Mouse (Mus musculus) embryonic fibroblast, embryonic 13.5 days (primary cell): ENCODE measurements around the gene Rusc1.

Source experiments
- CTCF ChIP-seq: IDR thresholded peaks from 2 replicates; pipeline ENCODE4 v1.5.1; 2011; ENCODE audit warnings: mild to moderate bottlenecking, control low read depth, low read length, moderate library complexity, borderline replicate concordance; ENCODE audit not compliant: insufficient read depth
- POLR2A ChIP-seq: IDR thresholded peaks from 2 replicates; pipeline ENCODE4 v1.6.1; 2011; ENCODE audit warnings: low read depth, mild to moderate bottlenecking, control low read depth, low read length, moderate library complexity

GRCm38 (mm10) chr3:89088974-89089373 is 4.1 kb downstream of the Rusc1 start:
- no peak for TF ChIP-seq CTCF
- no peak for TF ChIP-seq POLR2A
